Mouse (Mus musculus) macrophage (primary cell): ENCODE results near the gene A630095N17Rik. TPM values are rescaled to one million over a fixed set of nuclear protein-coding genes. Genes with fewer than 3 reads are reported as not detected.

ENCODE experiments used
- H3K27ac ChIP-seq: fragments of 350-480 bp; formaldehyde crosslinking; 2 replicates; pipeline ENCODE4 v1.9.0; 2021
- H3K36me3 ChIP-seq: fragments of 350-480 bp; formaldehyde crosslinking; 2 replicates; pipeline ENCODE4 v1.9.0; 2021; ENCODE audit errors: inconsistent target
- H3K4me3 ChIP-seq: fragments of 350-480 bp; formaldehyde crosslinking; 2 replicates; pipeline ENCODE4 v1.9.0; 2021; ENCODE audit errors: inconsistent target
- H3K79me2 ChIP-seq: fragments of 350-480 bp; formaldehyde crosslinking; 2 replicates; pipeline ENCODE4 v1.9.0; 2021; ENCODE audit errors: inconsistent target
- WGBS: methylation state at CpG from one replicate; pipeline ENCODE4 v1.1.7; 2026; ENCODE audit warnings: inconsistent platforms; ENCODE audit not compliant: missing documents; 5-methylcytosine and 5-hydroxymethylcytosine counted together
- polyA plus RNA-seq: library from polyadenylated mRNA; stranded (reverse); fragments of 250-400 nt; gene quantifications from 3 replicates; pipeline ENCODE4 v1.2.4, GENCODE M21; 2018; ENCODE audit warnings: inconsistent platforms

Gene A630095N17Rik
- polyA plus RNA-seq, 1 experiment from 2014 or later: not detected

DNA sequence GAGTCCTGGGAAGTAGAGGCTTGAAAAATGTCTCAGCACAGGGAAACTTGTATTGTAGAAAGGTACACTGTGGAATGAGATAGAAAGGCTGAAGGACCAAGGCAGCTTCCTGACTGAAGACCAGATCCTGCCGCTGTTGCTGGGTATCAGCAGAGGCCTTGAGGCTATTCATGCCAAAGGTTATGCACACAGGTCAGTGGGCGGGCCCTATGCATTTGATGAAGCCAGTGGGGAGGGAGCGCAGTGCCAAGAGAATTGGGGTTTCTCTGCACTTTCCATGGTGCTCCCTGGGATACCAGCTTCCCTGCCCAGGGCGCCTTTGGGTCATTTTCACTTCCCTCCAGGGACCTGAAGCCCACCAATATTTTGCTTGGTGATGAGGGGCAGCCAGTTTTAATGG, 19.4 kb downstream of the A630095N17Rik start:
- H3K79me2 ChIP-seq: peaks cover 43% of the 10 kb centered on the region
- WGBS: 52% methylated on average over 4 of the region's 4 CpGs
- peaks cover 21% of the 10 kb centered on the region; the same call in 1 of the 2 replicates for H3K36me3 ChIP-seq
- H3K27ac ChIP-seq: no peak overlapping the region
- H3K4me3 ChIP-seq: no peak overlapping the region

DNA sequence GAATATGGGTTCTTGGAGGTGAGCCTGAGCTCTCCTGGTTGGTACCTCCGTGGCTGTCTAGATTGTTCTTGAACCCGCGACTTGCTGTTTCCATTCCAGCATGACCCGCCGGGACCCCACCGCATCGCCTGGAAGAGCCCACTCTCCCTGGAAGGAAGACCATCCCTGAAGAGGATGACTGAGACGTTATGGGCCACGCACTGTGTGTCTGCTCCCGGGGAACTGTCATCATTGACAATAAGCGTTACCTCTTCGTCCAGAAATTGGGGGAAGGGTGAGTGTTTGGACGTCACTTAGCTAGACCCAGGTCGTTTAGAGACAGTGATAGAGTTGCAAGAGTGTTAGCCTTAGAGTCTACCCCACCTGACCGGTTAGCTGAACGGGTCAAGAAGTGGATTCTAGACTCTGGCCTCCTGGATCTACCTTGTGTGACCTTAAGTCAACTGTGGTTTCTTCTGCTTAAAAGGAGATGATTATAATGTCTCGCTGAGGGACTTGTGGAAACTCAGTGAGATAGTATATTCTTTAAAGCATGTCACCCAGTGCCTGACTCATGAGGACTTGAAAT, 20.7 kb downstream of the A630095N17Rik start:
- H3K79me2 ChIP-seq: peaks cover 38% of the 10 kb centered on the region
- peaks cover 20% of the 10 kb centered on the region; the same call in 1 of the 2 replicates for H3K36me3 ChIP-seq
- H3K27ac ChIP-seq: peak overlapping the region; percentile 71
- WGBS: 8% methylated on average over 17 of the region's 17 CpGs
- H3K4me3 ChIP-seq: peak overlapping the region; percentile 78

DNA sequence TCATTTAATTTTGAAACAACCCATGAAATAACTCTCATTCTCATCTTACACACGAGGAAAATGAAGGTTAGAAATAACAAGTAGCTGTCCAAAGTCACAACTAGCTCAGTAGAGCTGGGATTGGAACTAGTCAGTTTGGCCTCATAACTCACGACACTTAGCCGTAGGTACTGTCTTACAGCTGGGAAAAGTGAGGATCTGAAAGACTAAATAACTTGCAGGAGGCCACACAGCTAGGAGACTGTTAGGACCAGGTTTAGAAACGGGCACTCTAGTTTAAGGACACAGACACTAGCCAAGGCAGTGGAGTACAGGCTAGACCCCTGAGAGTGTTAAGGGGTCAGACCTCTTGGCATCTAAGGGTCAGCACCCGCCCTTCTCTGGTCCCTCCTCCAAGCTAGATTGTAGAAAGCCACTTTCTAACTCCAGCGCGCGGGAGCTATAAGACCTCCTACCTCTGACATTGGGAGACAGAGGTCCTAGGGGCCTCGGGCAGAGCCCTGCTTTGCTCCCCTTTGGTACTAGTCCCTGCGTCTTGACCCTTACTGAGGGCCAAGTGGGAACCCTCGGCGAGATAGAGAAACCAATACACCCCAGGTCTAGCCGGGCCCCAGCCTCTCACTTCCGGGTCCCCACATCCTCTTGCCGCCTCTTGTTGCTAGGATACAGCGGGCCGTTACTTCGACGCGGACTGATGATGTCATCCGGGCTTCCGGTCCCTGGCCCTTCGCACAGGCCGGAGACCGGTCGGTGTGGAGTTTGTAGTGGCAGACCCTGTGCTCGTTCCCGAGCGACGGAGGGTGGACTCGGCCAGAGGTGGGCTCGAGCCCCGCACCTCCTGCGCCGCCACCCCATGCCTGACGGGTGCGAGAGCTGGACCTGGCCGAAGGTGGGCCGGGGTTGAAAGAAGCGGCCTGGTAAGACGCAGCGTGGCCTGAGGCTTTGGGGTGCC, 21.5 kb downstream of the A630095N17Rik start, which contains the start of the genes Glb1l and Stk16:
Gene Glb1l (minus strand): TSS at position 678 of the 952 bp plus-strand sequence.
Gene Stk16 (plus strand): TSS at position 703 of the 952 bp plus-strand sequence.
- 3% methylated on average over 38 of the region's 42 CpGs for WGBS
- H3K27ac ChIP-seq: peak within 1 kb of the TSS; percentile 71

DNA sequence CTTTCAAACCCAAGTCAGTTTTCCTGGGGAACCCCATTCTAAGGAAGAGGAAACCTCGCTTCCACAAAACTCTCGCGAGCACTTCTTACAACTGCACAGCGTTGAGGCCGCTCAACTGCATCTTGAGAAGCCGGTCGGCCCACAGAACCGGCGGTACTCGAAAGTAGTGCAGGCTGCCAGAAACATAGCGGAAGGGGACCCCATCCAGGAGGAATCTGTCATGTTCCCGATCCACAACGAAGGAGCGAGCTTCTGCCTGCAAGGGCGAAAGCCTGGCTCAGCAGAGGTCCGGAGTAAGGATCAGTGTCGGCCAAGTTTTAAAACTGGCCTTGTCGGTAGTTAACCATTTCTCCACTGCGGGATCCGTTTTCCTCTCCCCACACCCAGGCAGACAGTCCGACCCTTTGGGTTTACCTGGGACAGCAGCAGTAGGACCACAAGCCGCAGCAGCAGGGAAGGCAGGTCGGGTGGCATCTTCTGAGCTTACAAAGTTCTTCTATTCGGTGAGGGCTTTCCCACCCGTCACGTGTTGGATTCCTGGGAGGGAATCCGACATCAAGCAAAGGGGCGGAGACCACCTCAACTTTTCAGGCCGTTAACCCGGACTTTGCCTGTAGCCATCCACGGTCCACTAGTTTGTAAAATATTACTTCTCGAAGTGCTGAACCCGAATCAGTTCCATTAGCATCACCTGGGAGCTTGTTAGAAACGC, 22.8 kb downstream of the A630095N17Rik start:
- WGBS: 24% methylated on average over 32 of the region's 34 CpGs
- Histone ChIP-seq H3K4me3 (peak overlapping the region; percentile 78), H3K36me3 (0 out of 2 replicates have a peak, but pooled peaks cover 7% of the 10 kb centered on the region), H3K79me2 (peaks cover 28% of the 10 kb centered on the region), H3K27ac (peak overlapping the region; percentile 38)

More for the DNA sequence above, 21.5 kb downstream of the A630095N17Rik start, which contains the start of the genes Glb1l and Stk16:
- H3K36me3 ChIP-seq: peaks cover 12% of the 10 kb centered on the region; the same call in 1 of the 2 replicates
- H3K79me2 ChIP-seq: peaks cover 38% of the 10 kb centered on the region
- H3K4me3 ChIP-seq: peak within 1 kb of the TSS; percentile 78

DNA sequence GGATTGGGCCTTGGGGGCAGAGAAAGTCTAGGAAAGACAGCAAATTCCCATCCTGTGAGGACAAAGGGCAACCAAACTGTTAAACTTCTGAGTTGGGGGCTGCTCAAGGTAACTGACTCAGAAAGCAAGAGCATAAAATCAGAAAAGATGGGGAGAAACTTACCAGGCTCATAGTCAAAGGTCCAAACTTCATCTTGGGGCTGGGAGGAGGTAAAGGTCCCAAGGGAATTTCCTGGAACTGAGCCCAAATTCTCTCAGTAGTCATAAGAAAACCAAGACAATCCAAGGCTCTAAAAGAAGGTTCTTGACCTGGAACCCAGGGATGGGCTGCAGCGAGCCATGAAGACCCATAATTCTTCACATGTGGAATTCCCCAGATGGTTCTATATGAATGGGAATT, 30.7 kb downstream of the A630095N17Rik start:
- Histone ChIP-seq H3K36me3 (peaks cover 46% of the 10 kb centered on the region), H3K27ac (no peak overlapping the region), H3K79me2 (no peaks in the 10 kb centered on the region), H3K4me3 (no peak overlapping the region)
- WGBS: 92% methylated on average over 1 of the region's 1 CpGs

DNA sequence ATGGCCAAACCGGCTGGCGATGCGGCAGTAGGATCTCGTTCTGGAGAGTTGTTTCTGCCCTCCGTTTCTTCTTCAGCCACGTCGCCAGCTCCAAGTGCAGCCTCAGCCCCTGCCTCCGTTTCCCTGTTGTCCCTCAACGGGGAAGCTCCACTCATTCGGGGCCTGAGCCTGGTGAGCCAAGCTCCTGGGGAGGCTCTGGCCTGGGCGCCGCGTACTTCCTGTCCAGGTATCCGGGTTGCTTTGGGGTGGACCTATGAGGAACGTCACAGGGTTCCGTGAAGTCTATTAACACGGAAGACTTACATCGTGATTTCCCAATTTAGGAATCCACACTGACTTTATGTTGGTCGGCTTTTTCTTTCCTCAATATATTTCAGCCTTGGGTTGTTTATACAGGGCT, 39.5 kb downstream of the A630095N17Rik start:
- peaks cover 14% of the 10 kb centered on the region; the same call in 1 of the 2 replicates for H3K79me2 ChIP-seq
- peak overlapping the region; percentile 85 for H3K27ac ChIP-seq
- H3K4me3 ChIP-seq: peak overlapping the region; percentile 88
- peaks cover 16% of the 10 kb centered on the region for H3K36me3 ChIP-seq
- under 1% methylated on average over 19 of the region's 19 CpGs for WGBS

DNA sequence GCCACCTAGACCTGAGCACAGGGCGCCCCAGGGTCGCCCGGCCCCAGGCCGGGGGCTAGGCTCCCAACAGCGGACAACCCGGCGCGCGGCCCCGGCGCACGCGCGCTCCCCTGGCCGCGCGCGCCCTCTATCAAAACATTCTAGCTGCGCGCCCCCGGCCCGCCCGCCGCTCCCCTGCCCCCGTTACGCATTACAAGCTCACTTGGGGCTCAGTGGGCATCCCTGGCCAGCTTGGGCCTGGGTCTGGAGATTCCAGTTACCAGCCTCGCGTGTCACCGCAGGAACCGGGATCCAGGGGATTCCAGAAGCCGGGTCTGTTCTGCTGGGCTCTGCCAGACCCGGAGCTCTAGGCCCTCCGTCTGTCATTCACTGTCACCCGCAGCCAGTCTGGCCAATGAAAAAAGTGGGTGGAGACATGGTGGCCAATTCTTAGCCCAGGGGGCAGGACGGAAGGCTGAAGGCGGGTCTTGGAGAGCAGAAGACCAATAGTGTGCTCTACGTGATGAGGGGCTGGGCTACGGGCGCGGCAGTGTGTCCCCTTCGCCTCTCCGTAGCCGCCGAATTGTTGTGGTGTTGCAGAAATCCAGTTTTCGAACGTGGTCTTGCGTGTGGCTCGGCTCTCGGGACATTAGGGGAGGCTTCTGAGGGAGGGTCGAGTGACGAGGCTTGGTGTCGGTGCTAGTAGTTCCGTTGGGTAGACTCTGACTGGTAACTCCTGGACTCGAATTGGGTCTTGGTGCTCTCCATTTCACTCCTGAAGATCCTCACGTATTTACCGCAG, 40.1 kb downstream of the A630095N17Rik start, which contains the start of the genes Ankzf1 and Atg9a:
Gene Ankzf1 (plus strand): TSS at position 530 of the 781 bp plus-strand sequence.
Gene Atg9a (minus strand): TSS at position 575 of the 781 bp plus-strand sequence.
- peaks cover 14% of the 10 kb centered on the region; the same call in 1 of the 2 replicates for H3K79me2 ChIP-seq
- peak within 1 kb of the TSS; percentile 85 for H3K27ac ChIP-seq
- WGBS: under 1% methylated on average over 56 of the region's 56 CpGs
- H3K36me3 ChIP-seq: peaks cover 19% of the 10 kb centered on the region; the same call in 1 of the 2 replicates
- H3K4me3 ChIP-seq: peak within 1 kb of the TSS; percentile 88

DNA sequence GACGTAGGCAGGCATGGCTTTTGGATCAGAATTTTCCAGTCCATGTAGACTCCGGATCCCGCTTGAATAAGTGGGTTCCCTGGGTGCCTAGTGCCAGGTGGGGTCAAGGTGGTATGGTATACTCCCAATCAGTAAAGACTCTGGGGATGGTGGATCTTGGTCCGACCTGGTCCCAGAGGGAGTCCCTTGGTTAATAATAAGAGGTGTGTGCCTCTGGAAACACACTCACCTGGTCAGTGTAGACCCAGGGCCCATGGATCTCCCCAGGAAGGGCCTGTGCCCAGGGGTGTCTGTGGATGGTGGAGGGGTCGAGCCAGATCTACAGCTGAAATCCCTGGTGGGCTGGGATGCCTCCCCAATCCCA, 40.7 kb downstream of the A630095N17Rik start:
- peaks cover 20% of the 10 kb centered on the region for H3K36me3 ChIP-seq

DNA sequence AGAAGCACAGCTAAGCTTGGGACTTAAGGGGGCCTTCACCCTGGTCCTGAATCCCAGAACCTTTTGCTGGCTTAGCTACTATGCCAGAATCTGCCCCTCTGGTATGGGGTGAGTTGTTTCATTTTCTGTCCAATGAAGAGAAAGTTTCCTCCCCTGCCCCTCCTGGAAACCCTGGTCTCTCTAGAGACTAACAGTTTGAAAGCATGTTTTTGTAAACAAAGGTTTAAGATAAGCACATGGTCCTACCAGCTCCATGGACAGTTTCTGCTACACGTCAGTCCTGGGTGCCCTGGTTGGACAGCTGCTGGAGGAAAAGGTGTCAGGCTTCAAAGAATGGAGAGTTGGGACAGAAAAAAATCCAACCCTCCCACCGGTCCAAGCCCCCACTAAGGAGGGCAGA, 41.3 kb downstream of the A630095N17Rik start:
- H3K36me3 ChIP-seq: peaks cover 20% of the 10 kb centered on the region
- peak overlapping the region; percentile 88; the same call in 1 of the 2 replicates for H3K4me3 ChIP-seq
- WGBS: 65% methylated on average over 2 of the region's 2 CpGs
- peaks cover 14% of the 10 kb centered on the region; the same call in 1 of the 2 replicates for H3K79me2 ChIP-seq
- H3K27ac ChIP-seq: no peak overlapping the region

More for the DNA sequence above, 40.7 kb downstream of the A630095N17Rik start:
- Histone ChIP-seq H3K4me3 (peak overlapping the region; percentile 88), H3K27ac (no peak overlapping the region), H3K79me2 (peaks cover 14% of the 10 kb centered on the region; the same call in 1 of the 2 replicates)
- WGBS: 65% methylated on average over 5 of the region's 5 CpGs

DNA sequence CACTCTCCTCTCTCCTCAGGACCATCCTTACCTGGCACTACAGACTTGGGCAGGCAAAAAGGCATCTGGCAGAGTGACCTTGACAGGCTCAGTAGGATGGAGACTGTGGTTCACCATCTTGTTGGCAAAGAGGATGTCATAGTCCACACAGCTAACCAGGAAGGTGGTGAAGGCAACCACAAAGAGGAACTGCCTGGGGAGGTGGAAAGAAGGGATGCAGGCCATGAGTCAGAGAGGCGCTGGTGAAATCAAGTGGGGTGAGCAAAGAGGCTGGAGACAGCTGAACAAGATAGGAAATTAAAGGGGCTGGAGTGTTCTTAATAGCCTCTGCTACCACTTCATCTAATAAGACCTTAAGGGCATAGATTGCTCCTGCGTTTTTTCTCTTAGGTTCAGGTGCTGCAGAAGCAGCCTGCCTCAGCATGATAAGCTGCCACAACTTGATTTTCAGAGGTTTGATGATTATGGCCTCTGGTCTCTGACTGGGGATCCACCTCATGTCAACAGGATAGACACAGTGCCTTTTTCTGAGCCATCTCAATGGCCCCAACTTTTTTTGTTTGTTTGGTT, 43.9 kb downstream of the A630095N17Rik start:
- Histone ChIP-seq H3K4me3 (no peak overlapping the region), H3K27ac (no peak overlapping the region), H3K79me2 (peaks cover 14% of the 10 kb centered on the region; the same call in 1 of the 2 replicates), H3K36me3 (peaks cover 43% of the 10 kb centered on the region)
- whole genome bisulfite sequencing: 4% methylated on average over 2 of the region's 2 CpGs

DNA sequence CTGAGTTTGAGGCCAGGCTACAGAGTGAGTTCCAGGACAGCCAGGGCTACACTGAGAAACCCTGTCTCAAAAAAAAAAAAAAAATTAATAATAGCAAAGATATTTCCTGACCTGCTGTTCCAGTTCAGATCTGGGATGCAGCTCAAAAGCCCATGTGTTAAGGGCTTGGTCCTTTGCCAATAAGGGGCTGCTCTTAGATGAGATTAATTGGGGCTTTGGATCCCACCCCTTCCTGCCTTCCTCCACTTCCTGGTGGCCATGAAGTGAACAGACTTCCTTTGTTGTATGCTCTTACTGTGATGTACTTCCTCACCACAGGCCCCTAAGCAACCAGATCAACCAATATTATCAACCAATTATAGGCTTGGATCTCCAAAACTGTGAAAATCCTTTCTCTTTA, 44.8 kb downstream of the A630095N17Rik start:
- Histone ChIP-seq H3K4me3 (no peak overlapping the region), H3K36me3 (peaks cover 49% of the 10 kb centered on the region), H3K27ac (no peak overlapping the region), H3K79me2 (peaks cover 14% of the 10 kb centered on the region; the same call in 1 of the 2 replicates)

DNA sequence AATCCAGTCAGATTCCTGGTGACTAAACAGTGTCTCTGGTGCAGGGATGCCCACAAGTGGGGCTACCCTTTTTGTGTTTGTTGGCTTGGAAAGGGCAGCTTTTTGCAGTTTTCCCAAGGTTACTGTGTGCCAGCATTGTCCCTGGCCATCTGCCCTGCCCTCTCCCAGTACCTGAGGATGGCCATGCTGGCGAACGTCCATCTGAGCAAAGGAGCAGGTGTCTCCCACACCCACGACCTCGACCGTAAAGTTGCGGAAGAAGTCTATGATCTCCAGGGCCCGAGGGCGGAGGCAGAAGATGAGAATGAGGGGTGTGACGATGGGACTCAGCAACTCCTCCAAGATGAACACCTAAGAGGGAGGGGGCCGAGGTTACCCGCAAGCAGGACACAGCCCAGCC, 46.4 kb downstream of the A630095N17Rik start:
- 98% methylated on average over 10 of the region's 11 CpGs for WGBS
- Histone ChIP-seq H3K4me3 (no peak overlapping the region), H3K36me3 (peaks cover 55% of the 10 kb centered on the region), H3K79me2 (peaks cover 4% of the 10 kb centered on the region; the same call in 1 of the 2 replicates), H3K27ac (no peak overlapping the region)

DNA sequence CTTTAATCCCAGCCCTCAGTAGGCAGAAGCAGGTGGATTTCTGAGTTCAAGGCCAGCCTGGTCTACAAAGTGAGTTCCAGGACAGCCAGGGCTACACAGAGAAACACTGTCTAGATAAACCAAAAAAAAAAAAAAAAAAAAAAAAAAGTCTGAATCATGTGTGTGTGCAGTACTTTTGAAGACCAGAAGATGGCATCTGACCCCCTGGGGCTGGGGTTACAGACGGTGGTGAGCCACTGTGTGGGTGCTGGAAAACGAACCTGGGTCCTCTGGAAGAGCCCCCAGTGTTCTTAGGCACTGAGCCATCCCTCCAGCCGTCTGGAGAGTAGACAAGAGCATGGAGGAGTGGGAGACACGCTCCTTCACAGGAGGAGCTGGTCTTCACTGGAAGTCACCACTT, 49.7 kb downstream of the A630095N17Rik start:
- Histone ChIP-seq H3K27ac (no peak overlapping the region), H3K4me3 (no peak overlapping the region), H3K36me3 (peaks cover 53% of the 10 kb centered on the region), H3K79me2 (no peaks in the 10 kb centered on the region)
- 86% methylated on average over 4 of the region's 4 CpGs for WGBS
